Mouse (Mus musculus): ENCODE measurements around the gene Wwox.

Wwox gene

GRCm38 (mm10) chr8:115193767-115194166 lies 754.3 kb downstream of the Wwox start:
- peak; percentile 22 for DNase-seq

- no peak for DNase-seq
Observed at GRCm38 (mm10) chr8:115195334-115195733, 755.9 kb downstream of the Wwox start.

GRCm38 (mm10) chr8:115196859-115197258 lies 757.4 kb downstream of the Wwox start:
- DNase-seq, result no peak

GRCm38 (mm10) chr8:115199204-115199603 lies 759.7 kb downstream of the Wwox start:
- no peak for DNase-seq

GRCm38 (mm10) chr8:115199616-115200150 lies 760.2 kb downstream of the Wwox start:
- DNase-seq, result no peak

- DNase-seq, result no peak
Observed at GRCm38 (mm10) chr8:115201726-115202125, 762.3 kb downstream of the Wwox start.

GRCm38 (mm10) chr8:115207480-115207879 lies 768.0 kb downstream of the Wwox start:
- DNase-seq, result no peak

GRCm38 (mm10) chr8:115208415-115209192 lies 769.1 kb downstream of the Wwox start:
- DNase-seq, result no peak

GRCm38 (mm10) chr8:115210014-115210413 lies 770.6 kb downstream of the Wwox start:
- DNase-seq, result no peak

GRCm38 (mm10) chr8:115213126-115213525 lies 773.7 kb downstream of the Wwox start:
- DNase-seq, result no peak

GRCm38 (mm10) chr8:115214870-115215269 lies 775.4 kb downstream of the Wwox start:
- peak; percentile 12 for DNase-seq

GRCm38 (mm10) chr8:115216801-115217200 lies 777.3 kb downstream of the Wwox start:
- no peak for DNase-seq

- DNase-seq, result no peak
Observed at GRCm38 (mm10) chr8:115222545-115222944, 783.1 kb downstream of the Wwox start.

GRCm38 (mm10) chr8:115226781-115227583 lies 787.5 kb downstream of the Wwox start:
- DNase-seq, result no peak

GRCm38 (mm10) chr8:115228903-115229302 lies 789.4 kb downstream of the Wwox start:
- no peak for DNase-seq

GRCm38 (mm10) chr8:115234068-115234467 lies 794.6 kb downstream of the Wwox start:
- DNase-seq, result no peak

- no peak for DNase-seq
Observed at GRCm38 (mm10) chr8:115237596-115237995, 798.1 kb downstream of the Wwox start.

- no peak for DNase-seq
Observed at GRCm38 (mm10) chr8:115243465-115244027, 804.1 kb downstream of the Wwox start.

GRCm38 (mm10) chr8:115249688-115250366 lies 810.4 kb downstream of the Wwox start:
- peak; percentile 28 for DNase-seq

- no peak for DNase-seq
Observed at GRCm38 (mm10) chr8:115255550-115255949, 816.1 kb downstream of the Wwox start.

- DNase-seq, result no peak
Observed at GRCm38 (mm10) chr8:115257417-115257816, 818.0 kb downstream of the Wwox start.

- DNase-seq, result no peak
Observed at GRCm38 (mm10) chr8:115259806-115260205, 820.4 kb downstream of the Wwox start.

- DNase-seq, result no peak
Observed at GRCm38 (mm10) chr8:115267196-115267595, 827.7 kb downstream of the Wwox start.
